Mouse (Mus musculus): ENCODE results near the gene Usp29.

The Usp29 gene

DNA sequence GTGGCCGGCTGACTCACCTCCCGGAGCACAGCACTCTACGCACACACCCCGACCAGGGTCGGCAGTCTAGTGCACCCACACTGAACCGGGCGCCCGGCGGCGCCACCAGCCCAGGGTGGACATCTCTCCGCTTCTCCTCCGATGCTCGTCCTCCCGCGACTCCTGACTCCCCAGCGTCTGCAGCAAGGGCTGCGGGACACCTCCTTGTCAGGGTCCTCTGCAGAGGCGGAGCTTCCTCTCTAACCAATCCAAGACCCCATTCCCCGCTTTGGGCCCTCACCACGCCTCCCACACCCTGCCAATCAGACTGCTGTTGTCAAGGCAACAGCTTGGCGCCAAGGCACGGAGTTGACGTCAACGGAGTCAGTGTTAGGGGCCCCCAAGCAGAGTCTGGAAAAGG lies at the start of gene Usp29, which contains the start of gene Peg3:
Gene Usp29, plus strand, starts transcription at position 338 of the 400 bp plus-strand sequence.
Gene Peg3, minus strand, starts transcription at position 191 of the 400 bp plus-strand sequence.
- DNase-seq (ENCODE audit: low spot score): peak; percentile 74

DNA sequence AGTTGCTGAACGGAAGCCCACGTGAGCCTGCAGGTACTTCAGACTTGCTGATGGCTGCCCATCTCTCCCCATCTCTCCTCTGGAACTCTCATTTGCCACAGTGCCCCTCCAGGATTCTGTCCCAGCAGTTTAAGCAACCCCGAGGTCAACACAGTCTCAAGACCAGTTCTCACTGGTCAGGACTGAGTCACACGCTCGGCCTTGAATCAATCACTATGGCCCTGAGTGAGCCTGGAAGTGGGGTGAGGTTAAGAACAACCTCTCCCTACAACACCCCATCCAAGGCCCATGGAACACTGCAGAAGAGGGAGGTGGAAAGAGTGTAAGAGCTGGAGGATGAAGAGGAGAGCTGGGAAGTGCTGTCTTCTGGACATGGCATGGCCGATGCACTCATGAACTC lies 44.9 kb upstream of the Usp29 start:
- no peak for DNase-seq (ENCODE audit: low spot score)

DNA sequence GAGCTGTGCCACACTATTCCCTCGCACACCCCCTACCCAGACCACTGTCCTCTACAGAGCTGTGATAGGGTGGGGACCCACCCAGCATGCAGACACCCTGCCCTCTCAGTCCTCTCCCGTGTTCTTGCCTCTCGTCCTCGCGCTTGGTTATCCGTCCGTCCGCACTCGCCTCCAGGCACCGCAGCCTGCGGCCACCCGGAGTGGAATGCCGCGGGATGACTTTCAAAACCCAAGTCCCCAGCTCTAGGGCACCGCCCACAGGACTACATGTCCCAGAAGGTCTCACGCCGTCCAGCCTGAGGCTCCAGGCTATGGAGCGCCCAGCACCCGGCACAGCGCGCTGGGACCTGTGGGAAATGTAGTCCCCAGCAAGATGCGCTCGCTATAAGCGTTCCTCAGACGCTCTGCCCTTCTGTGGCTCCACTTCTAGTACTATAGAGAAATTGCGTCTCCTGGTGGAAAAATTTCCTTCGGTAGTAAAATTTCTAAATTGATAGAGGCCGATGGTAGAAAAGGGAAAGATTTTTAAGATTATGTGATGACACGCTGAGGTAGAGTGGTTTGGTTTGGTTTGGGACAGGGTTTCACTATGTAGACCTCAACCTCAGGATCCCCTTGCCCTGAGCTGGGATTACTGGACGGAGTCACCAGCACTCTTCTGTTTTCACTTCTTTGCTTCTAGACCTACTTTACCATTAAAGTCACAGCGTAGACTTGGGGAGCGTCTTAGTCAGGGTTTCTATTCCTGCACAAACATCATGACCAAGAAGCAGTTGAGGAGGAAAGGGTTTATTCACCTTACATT lies 33.9 kb upstream of the Usp29 start, which contains the start of gene Zim1:
Gene Zim1, minus strand, starts transcription at position 210 of the 805 bp plus-strand sequence.
- DNase-seq (ENCODE audit: low spot score): peak; percentile 66

GRCm38 (mm10) chr7:6699230-6699629 lies 31.1 kb upstream of the Usp29 start:
- no peak for DNase-seq (ENCODE audit: low spot score)

- DNase-seq (ENCODE audit: low spot score): no peak
Measured at GRCm38 (mm10) chr7:6707416-6708015, 22.9 kb upstream of the Usp29 start.

DNA sequence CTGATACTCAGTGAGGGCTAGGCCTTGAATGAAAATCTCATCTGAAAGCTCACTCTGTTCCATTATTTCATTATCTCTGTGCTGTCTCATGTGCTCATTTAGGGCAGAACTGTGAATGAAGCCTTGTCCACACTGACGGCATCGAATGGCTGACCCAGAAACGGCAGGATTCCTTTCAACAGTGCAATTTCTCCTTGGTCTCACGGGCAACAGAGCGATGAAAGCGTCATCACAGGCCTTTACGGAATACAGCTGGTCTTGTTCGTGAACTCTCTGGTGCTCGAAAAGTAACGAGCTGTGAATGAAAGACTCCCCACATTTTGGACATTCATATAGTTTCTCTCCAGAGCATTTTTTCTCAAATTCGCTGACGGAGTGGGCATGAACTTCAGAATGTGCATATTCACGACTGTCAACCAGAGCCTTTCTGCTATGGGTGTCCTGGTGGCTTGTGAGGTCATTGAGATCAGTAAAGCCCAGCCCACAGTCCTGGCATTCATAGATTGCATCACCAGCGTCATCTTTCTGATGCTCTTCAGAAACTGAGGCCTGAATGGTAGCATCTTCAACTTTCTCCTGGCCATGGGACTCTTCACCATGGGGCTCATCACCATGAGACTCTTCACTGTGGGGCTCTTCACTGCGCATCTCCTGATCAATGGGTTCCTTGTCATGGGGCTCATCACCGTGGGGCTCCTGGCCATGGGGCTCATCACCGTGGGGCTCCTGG lies 21.8 kb upstream of the Usp29 start:
- no peak for DNase-seq (ENCODE audit: low spot score)

DNA sequence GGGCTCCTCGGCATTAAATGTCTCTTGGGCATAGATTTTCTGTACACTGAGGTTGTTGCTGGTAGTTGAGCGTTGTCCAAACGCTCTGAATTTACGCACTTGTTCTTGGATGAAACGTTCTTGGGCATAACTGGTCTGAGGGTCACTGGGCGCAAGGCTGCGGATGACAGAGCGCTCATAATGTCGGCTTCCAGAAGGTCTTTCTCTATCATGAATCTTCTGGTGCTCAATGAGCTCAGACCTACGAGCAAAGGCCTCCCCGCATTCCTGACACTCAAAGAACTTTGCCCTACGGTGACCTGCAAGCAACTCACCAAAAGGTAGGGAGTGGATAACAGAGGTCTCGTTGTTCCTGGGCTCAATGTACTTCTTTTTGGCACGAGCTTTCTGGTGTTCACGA lies 21.0 kb upstream of the Usp29 start:
- no peak for DNase-seq (ENCODE audit: low spot score)

DNA sequence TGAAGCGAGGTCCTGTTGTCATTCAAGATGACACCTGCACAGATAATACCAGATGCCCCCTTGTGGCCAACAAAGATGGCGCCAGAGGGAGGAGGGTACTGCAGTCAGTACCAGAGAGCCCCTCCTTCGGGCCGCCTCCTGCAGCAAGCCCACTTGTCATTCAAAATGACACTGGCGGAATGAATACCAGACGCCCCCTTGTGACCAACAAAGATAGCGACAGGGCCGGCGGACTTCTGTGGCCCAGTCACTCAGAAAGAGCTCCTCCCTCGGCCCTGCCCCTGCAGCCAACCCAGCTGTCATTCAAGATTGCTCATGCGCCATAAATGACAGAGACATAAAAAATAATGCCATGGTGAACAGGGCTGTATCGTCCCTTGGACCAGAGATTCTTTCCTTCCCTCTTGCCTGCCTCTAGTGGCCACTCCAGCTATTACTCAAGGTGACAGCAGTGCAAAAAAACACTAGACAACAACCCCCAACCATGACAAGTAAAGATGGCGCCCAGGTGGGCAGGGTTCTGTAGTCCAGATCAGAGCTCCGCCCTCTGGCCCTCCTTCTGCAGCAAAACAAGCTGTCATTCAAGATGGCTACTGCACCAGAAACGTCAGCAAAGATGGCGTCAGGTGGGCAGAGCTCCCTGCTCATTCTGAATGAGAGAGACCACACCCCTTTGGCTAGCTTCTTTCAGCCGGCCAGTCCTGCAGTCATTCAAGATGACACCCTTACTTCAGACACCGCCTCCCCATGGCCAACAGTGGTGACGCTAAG lies 2.8 kb upstream of the Usp29 start:
- DNase-seq (ENCODE audit: low spot score): peak; percentile 47

DNA sequence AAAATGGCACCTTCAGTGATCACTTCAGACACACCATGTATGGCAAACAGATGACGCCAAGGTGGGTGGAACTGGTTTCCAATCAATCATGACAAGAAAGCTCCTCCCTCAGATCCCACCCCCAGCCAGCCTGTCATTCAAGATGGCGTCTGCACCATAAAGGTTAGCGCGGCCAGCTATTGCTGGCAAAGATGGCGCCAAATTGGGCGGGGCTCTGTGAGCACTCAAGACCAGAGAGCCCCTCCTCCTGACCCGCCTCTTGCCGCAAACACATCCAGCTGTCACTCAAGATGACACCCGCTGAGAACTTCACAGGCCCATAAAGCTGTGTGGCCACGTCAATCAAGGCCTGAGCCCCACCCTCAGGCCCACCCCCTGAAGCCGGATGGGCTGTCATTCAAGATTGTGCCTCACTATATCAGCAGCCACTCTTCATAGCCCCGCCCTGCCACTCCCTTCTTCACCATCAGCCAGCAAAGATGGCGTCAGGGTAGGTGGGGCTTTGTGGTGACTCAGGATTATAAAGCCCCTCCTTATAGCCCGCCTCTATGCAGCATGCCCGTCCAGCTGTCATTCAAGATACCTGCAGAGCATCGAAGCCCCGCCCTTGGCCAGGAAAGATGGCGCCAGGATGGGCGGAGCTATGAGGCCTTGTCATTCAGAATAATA lies 2.0 kb upstream of the Usp29 start:
- DNase-seq (ENCODE audit: low spot score): peak; percentile 65

DNA sequence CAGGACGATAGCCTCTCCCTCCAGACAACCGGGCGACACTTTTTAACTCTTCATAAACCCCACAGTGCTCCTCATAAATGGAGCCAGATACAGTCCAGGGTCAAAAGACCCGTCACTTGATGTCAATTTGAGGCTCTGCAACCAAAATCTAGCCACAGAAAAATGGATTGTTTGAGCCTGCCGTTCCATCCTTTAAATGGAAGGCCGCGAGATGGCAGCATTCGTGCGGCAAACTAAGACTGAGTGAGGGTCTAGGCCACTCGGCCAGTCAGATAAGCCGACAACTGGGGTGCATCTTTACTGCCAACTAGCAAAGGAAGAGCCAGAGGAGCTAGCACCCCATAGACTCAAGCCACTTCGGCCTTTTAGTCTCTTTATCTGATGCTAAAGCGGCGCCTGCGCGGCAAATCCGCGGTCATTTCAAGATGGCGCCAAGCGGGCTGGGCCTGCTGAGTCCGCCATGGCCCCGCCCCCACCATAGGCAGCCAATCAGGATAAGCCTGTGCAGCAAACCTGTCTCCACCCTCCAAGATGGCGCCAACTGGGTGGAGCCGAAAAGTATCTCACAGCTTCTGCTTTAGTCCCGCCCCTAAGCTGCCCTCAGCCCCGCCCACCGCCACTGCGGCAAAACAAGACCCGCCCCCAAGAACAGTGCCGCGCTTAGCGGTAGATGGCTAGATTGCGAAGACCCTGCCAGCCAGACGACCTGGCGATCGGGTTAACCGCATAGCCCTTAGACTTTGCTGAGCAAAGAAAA lies 1.1 kb upstream of the Usp29 start:
- peak; percentile 87 for DNase-seq (ENCODE audit: low spot score)

- no peak for DNase-seq (ENCODE audit: low spot score)
Measured at GRCm38 (mm10) chr7:6730801-6731200, 423 bp downstream of the Usp29 start.

DNA sequence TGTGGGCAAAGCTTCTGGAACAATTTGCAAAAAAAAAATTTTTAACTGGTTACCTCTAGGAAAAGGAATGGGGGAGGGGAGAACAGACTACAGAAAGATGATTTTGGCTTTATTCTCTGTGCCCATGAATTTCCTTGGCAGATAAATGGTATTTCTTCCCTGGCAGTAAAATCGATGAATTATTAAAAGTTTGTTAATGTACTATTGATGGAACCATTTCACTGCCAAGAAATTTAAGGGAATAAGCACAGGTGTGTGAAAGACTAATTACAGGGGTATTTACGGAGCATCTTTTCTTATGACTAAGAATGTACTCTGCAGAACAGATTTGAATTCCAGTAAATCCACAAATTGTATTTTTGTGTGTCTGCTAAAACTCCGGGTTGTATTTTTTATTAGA lies 995 bp downstream of the Usp29 start:
- no peak for DNase-seq (ENCODE audit: low spot score)

DNA sequence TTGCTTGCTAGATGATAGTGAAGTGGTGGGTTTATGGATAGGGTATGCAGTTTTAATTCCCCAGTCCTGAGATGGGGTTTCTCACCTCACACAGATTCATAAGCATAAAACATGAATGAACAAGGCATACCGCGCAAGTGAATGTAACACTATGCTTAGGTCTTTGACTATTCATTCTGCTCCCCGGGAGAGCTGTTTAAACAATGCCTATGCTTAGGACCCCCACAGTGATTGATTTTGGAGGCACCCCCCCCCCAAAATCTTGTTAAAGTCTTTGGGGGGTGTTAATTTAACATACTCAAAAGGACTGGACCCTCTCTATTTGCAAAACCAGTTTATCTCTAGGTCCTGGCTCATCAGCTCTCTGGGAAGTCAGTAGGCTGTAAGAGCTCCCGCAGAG lies 1.6 kb downstream of the Usp29 start:
- no peak for DNase-seq (ENCODE audit: low spot score)

DNA sequence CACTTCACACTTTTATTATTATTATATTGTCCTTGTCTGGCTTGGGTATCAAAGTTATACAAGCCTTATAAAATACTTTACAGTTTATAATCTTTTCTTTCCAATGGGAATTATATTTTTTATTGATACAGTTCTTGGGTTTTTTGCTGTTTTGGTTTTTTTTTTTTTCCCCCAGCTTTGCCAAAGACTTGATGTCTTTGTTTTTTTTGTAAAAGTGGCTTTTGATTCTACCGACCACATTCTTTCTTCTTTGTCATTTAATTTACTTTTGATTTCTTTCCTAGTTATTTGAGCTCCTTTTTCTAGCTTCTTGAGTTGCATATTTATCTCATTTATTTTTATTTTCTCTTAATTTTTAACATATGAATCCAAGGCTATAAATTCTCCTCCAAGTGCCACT lies 5.7 kb downstream of the Usp29 start:
- no peak for DNase-seq (ENCODE audit: low spot score)

GRCm38 (mm10) chr7:6744281-6744904 lies 14.0 kb downstream of the Usp29 start:
- DNase-seq (ENCODE audit: low spot score): no peak

GRCm38 (mm10) chr7:6749196-6749595 lies 18.8 kb downstream of the Usp29 start:
- no peak for DNase-seq (ENCODE audit: low spot score)

GRCm38 (mm10) chr7:6753440-6753839 lies 23.1 kb downstream of the Usp29 start:
- no peak for DNase-seq (ENCODE audit: low spot score)

DNA sequence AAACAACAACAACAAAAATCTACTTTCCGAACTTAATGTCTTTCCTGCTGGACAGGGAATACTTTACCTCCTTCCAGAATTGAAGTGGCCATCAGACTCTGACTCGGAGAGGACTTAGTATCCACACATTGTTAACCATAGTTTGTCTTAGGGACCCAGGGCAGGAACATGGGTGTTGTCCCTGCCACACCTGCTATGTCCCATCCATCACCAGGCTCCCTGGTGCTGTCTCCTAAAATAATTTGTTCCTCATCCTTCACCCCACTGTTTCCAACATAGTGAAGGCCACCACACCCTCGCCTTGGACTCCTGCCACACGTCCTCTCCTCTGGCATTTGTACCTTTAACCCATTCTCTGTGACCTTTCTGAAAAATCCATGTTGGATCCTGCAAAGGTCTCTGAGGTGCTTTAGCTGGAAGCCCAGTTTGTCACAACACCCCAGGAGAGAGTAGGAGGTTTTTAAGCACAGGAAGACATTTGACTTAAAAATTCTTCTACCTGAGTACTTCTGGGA lies 26.5 kb downstream of the Usp29 start:
- no peak for DNase-seq (ENCODE audit: low spot score)

DNA sequence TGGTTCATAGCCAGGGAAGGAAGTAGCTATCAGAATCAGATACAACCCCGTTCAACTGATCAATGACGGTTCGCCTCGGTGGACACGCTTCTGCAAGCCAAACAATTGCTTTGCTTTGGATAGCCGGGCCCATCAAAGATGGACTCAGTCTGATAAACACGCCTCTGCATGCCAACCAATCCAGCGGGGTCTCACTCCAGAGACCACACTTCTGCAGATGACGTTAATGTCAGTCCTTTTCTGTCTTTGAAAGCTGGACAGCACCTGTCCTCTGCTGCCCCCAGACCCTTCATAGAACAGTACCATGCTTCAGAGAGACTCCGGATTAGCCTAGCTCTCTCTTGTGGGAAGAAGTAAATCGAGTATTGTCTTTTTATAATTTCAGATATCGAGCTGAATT lies 29.3 kb downstream of the Usp29 start:
- DNase-seq (ENCODE audit: low spot score): no peak

GRCm38 (mm10) chr7:6760170-6760569 lies 29.8 kb downstream of the Usp29 start:
- DNase-seq (ENCODE audit: low spot score): no peak
